Mouse (Mus musculus): ENCODE data around the gene Snx6.

DNA sequence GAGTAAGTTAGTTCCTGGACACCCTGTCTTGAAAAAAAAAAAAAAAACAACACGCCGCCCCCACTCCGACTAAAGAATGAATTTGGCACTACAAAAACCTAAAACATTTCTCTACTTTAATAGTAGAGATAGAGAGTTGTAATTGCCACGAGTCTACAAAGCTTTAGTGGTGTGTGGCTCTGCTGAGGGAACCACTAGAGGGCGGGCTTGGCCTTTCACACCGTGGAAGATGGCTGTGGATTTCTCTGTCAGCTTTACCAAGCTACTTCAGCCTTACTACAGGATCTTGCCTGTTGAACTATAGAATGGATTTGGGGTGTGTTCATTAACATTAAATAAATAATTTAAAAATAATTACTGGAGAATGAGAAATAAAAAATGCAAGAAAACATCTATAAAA is 35.1 kb upstream of the Snx6 start:
- TF ChIP-seq TAL1 (IDR thresholded peaks at IDR 0.05; ENCODE audit: low read length) = no peak
- no peak for TF ChIP-seq GATA1 (IDR thresholded peaks at IDR 0.05; ENCODE audit: low read length)
